Mouse (Mus musculus) stomach, postnatal 0 days (tissue): ENCODE measurements around the gene Snx29.

ENCODE experiments used
- CTCF ChIP-seq: IDR thresholded peaks from 2 replicates; pipeline ENCODE4 v1.5.1; 2016; ENCODE audit warnings: antibody characterized with exemption, low read depth, mild to moderate bottlenecking, moderate library complexity
- EP300 ChIP-seq: optimal IDR thresholded peaks from 2 replicates; pipeline ENCODE3; 2016; ENCODE audit warnings: antibody characterized with exemption

DNA sequence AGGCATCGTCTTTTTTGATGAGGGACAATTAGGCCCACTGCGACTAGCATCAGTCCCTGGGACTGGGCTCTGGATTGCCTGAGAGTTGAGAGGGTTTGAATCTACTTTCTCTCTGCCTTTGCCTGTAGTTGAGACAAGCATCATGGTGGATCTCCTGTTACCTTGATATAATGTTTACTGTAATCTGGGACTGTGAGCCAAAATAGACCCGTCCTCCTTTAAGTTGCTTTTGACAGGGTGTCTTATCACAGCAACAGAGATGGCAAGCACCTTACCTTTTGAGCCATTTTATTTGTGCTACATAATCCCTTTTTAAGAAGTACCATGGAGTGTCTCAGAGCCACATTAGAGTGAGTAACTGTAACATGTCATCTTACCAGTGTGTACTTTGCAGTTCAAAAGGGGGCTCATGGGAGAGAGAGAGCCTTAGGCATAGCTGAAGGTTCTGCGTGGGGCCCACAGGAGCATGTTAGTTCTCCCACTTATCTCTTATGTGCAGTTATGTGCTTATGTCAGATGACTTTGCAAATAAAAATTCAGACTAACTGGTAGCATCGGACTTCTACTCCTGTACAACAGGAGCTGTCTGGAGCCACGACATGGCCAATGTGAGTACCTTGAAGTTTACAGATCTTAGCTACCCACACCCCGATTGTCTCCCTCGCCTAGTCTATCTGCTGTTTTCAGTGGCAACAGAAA lies 261.4 kb downstream of the Snx29 start:
- TF ChIP-seq CTCF = no peak
- no peak for TF ChIP-seq EP300
